Mouse (Mus musculus): ENCODE data around the gene Nlk. TPM values are rescaled to one million over a fixed set of nuclear protein-coding genes. Genes with fewer than 3 reads are reported as not detected.

The Nlk gene
- 10.1 and 13.4 TPM in 2 replicates for polyA plus RNA-seq (2014; fragmentation: Nextera tagmentation; extraction: Ambion mirVana)

DNA sequence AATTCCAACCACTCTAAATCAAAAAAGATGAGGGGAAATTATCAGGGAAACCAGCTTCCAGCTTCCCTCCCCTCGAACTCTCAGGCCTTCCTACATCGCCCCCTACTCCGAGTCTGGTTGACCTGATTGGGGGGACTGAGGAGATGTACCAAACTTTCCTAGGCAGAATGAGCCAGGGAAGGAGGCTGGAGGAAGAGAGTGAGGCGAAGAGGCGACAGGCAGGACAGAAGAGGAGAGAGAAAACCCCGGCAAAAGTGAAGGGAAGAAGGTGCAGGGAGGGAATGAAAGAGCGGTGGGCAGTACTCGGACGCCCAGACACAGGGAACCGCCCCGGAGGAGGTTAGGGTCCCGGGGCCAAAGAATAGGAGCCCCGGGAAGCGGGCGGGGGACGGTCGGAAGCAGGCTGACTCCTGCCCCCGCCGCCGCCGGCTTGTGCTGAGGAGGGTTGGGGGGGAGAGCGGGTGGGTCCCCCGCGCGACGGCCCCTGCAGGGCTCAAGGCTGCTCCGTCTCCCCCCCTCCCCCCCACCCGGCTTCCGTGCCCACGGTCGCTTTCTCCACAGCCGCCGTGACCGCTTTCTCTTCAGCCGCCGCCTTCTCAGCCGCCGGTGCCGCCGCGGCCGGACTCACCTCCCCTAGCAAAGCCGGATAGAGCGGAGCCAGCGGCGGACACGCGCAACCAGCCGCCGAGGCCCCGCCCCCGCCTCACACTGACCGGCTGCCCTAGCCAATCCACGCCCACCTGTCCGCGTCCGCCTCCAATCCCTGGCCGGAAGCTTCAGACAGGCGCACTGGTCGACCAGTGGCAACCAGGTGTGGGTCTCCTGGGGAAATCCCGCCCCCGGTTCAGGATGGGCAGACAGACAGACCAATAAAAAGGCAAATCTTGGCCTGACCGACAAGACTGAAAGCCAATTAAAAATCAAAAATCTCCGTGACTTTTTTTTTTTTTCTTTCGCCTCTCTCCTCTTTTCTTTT lies at the start of gene Nlk:
Gene Nlk (minus strand): TSS at position 597 of the 976 bp plus-strand sequence.
- Histone ChIP-seq H3K27me3 (ENCODE audit: control insufficient read depth, insufficient read depth, low read length) (no peaks in the 10 kb centered on the region), H3K9ac (replicated peaks; ENCODE audit: low read depth, low read length) (peak within 1 kb of the TSS; percentile 70), H3K4me3 (ENCODE audit: low read depth, low read length) (peak within 1 kb of the TSS; percentile 86), H3K27ac (ENCODE audit: low read length) (peak within 1 kb of the TSS; percentile 87), H3K4me2 (replicated peaks; ENCODE audit: low read depth, low read length) (peak within 1 kb of the TSS; percentile 60), H3K4me1 (ENCODE audit: control insufficient read depth, insufficient read depth, low read length) (peaks cover 17% of the 10 kb centered on the region; the same call in 1 of the 2 replicates), H3K36me3 (ENCODE audit: control insufficient read depth, insufficient read depth, low read length) (no peaks in the 10 kb centered on the region), H3K9me3 (ENCODE audit: control insufficient read depth, low read depth, low read length) (no peaks in the 10 kb centered on the region)
- WGBS: under 1% methylated on average over 57 of the region's 65 CpGs
- ATAC-seq (ENCODE audit: insufficient number of reproducible peaks, insufficient read depth, low FRiP score, low read depth): peak; percentile 99

DNA sequence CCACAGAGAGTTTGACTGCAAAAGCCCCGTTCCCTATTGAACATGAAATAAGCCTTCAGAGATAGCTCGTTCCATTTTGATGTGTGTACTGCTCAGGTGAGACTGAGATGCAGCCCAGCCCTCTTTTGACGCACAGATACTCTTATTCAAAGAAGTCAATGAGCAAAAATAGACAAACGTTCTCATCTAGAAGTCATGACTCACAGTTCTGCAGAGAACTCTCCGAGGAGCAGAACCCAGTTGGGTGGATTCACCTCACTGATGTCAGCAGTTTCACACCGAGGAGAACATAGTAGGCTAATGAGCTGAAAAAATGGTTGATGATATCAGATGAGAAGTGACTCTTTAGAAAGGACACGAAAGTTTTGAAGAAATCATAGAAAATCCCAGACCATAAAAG lies 49.1 kb upstream of the Nlk start:
- no peak overlapping the region for H3K4me3 ChIP-seq (ENCODE audit: low read depth, low read length)

DNA sequence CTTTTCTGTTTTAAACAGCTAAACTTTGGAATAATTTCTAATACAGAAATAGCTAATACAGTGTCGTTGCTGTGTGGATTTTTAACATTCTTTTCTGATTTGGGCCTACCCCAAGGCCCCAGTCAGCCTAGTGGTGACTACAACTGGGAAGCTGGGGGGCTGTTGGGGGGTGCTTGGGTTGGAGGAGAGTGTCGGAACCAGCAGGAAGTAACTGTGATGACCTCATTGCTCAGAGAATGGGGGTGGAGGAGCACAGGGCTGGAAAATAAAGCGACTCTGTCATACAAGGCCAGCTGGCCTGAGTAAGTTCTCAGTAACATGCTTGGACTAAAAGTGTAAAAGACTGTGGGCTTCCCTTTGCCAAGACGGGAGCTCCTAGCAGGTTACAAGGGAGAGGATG lies 48.3 kb upstream of the Nlk start:
- ATAC-seq (ENCODE audit: insufficient number of reproducible peaks, insufficient read depth, low FRiP score, low read depth): no peak
- Histone ChIP-seq H3K27me3 (ENCODE audit: control insufficient read depth, insufficient read depth, low read length) (no peaks in the 10 kb centered on the region), H3K27ac (ENCODE audit: low read length) (no peak overlapping the region), H3K9ac (replicated peaks; ENCODE audit: low read depth, low read length) (no peak overlapping the region), H3K36me3 (ENCODE audit: control insufficient read depth, insufficient read depth, low read length) (no peaks in the 10 kb centered on the region), H3K9me3 (ENCODE audit: control insufficient read depth, low read depth, low read length) (no peaks in the 10 kb centered on the region), H3K4me2 (replicated peaks; ENCODE audit: low read depth, low read length) (no peak overlapping the region), H3K4me3 (ENCODE audit: low read depth, low read length) (no peak overlapping the region), H3K4me1 (ENCODE audit: control insufficient read depth, insufficient read depth, low read length) (no peaks in the 10 kb centered on the region)
- 40% methylated on average over 4 of the region's 4 CpGs for WGBS

More for the DNA sequence above, 49.1 kb upstream of the Nlk start:
- H3K9ac ChIP-seq (replicated peaks; ENCODE audit: low read depth, low read length): no peak overlapping the region
- H3K4me1 ChIP-seq (ENCODE audit: control insufficient read depth, insufficient read depth, low read length): peaks cover 4% of the 10 kb centered on the region; the same call in 1 of the 2 replicates
- no peaks in the 10 kb centered on the region for H3K9me3 ChIP-seq (ENCODE audit: control insufficient read depth, low read depth, low read length)
- H3K4me2 ChIP-seq (replicated peaks; ENCODE audit: low read depth, low read length): no peak overlapping the region
- no peak overlapping the region for H3K27ac ChIP-seq (ENCODE audit: low read length)
- no peak for ATAC-seq (ENCODE audit: insufficient number of reproducible peaks, insufficient read depth, low FRiP score, low read depth)
- no peaks in the 10 kb centered on the region for H3K36me3 ChIP-seq (ENCODE audit: control insufficient read depth, insufficient read depth, low read length)
- WGBS: 87% methylated on average over 7 of the region's 7 CpGs
- no peaks in the 10 kb centered on the region for H3K27me3 ChIP-seq (ENCODE audit: control insufficient read depth, insufficient read depth, low read length)

- Histone ChIP-seq H3K9ac (replicated peaks; ENCODE audit: low read depth, low read length) (no peak overlapping the region), H3K36me3 (ENCODE audit: control insufficient read depth, insufficient read depth, low read length) (no peaks in the 10 kb centered on the region), H3K4me2 (replicated peaks; ENCODE audit: low read depth, low read length) (no peak overlapping the region), H3K4me1 (ENCODE audit: control insufficient read depth, insufficient read depth, low read length) (no peaks in the 10 kb centered on the region), H3K4me3 (ENCODE audit: low read depth, low read length) (no peak overlapping the region), H3K27ac (ENCODE audit: low read length) (no peak overlapping the region), H3K27me3 (ENCODE audit: control insufficient read depth, insufficient read depth, low read length) (no peaks in the 10 kb centered on the region), H3K9me3 (ENCODE audit: control insufficient read depth, low read depth, low read length) (no peaks in the 10 kb centered on the region)
- ATAC-seq (ENCODE audit: insufficient number of reproducible peaks, insufficient read depth, low FRiP score, low read depth): no peak
- WGBS: 79% methylated on average over 3 of the region's 3 CpGs
Measured at GRCm38 (mm10) chr11:78742461-78742860, 45.3 kb upstream of the Nlk start.

DNA sequence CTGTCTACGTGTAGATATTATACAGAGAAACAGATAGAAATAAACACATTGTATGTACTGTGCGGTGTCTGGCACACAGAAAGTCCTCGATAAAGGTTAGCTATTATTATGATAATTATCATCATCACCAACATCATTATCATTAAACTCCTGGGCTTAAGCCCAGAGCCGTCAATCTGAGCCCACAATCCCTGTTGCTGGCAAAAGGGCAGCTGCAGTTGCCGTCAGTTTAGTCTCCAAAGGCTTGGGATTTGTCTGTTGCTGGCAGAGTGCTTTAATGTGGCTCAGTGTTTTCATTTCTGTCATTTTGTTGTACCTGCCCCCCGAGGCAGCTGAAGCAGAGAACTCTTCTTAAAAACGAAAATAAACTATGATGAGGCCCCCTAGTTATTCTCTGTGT lies 44.8 kb upstream of the Nlk start:
- Histone ChIP-seq H3K27me3 (ENCODE audit: control insufficient read depth, insufficient read depth, low read length) (no peaks in the 10 kb centered on the region), H3K4me1 (ENCODE audit: control insufficient read depth, insufficient read depth, low read length) (no peaks in the 10 kb centered on the region), H3K9me3 (ENCODE audit: control insufficient read depth, low read depth, low read length) (no peaks in the 10 kb centered on the region), H3K9ac (replicated peaks; ENCODE audit: low read depth, low read length) (no peak overlapping the region), H3K4me3 (ENCODE audit: low read depth, low read length) (no peak overlapping the region), H3K36me3 (ENCODE audit: control insufficient read depth, insufficient read depth, low read length) (no peaks in the 10 kb centered on the region), H3K4me2 (replicated peaks; ENCODE audit: low read depth, low read length) (no peak overlapping the region), H3K27ac (ENCODE audit: low read length) (no peak overlapping the region)
- 68% methylated on average over 7 of the region's 7 CpGs for WGBS
- no peak for ATAC-seq (ENCODE audit: insufficient number of reproducible peaks, insufficient read depth, low FRiP score, low read depth)

- Histone ChIP-seq H3K4me2 (replicated peaks; ENCODE audit: low read depth, low read length) (no peak overlapping the region), H3K9me3 (ENCODE audit: control insufficient read depth, low read depth, low read length) (no peaks in the 10 kb centered on the region), H3K27ac (ENCODE audit: low read length) (no peak overlapping the region), H3K4me1 (ENCODE audit: control insufficient read depth, insufficient read depth, low read length) (no peaks in the 10 kb centered on the region), H3K9ac (replicated peaks; ENCODE audit: low read depth, low read length) (no peak overlapping the region), H3K36me3 (ENCODE audit: control insufficient read depth, insufficient read depth, low read length) (no peaks in the 10 kb centered on the region), H3K4me3 (ENCODE audit: low read depth, low read length) (no peak overlapping the region), H3K27me3 (ENCODE audit: control insufficient read depth, insufficient read depth, low read length) (no peaks in the 10 kb centered on the region)
- ATAC-seq (ENCODE audit: insufficient number of reproducible peaks, insufficient read depth, low FRiP score, low read depth): no peak
Measured at GRCm38 (mm10) chr11:78739361-78739760, 42.2 kb upstream of the Nlk start.

DNA sequence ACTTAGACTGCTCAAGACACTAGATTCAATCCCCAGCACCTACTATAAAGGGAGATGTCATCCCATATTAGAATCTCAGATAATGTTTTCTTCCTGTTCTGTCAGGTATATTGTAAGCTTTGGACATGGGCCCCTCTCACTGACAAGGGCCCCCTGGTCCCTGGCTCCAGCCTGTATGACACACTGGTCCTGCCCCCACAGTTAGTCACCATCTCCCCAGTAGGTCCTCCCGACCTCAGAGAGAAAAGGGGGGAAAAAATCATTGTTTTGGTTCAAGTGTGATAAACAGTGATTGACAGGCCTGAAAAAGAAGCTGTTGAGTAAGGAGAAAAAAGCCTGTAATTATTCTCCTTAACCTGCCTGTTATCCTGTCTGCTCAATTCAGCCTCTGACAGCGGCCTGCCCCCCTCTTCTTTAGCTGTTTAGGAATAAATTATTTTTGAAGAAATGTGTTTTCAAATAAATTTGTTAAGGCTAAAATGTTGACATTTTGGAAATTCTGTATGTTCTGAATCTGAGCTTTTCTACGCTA lies 39.8 kb upstream of the Nlk start:
- WGBS: 68% methylated on average over 3 of the region's 3 CpGs
- H3K36me3 ChIP-seq (ENCODE audit: control insufficient read depth, insufficient read depth, low read length): no peaks in the 10 kb centered on the region
- H3K9ac ChIP-seq (replicated peaks; ENCODE audit: low read depth, low read length): no peak overlapping the region
- H3K4me1 ChIP-seq (ENCODE audit: control insufficient read depth, insufficient read depth, low read length): no peaks in the 10 kb centered on the region
- H3K9me3 ChIP-seq (ENCODE audit: control insufficient read depth, low read depth, low read length): no peaks in the 10 kb centered on the region
- H3K27me3 ChIP-seq (ENCODE audit: control insufficient read depth, insufficient read depth, low read length): no peaks in the 10 kb centered on the region
- ATAC-seq (ENCODE audit: insufficient number of reproducible peaks, insufficient read depth, low FRiP score, low read depth): no peak
- H3K27ac ChIP-seq (ENCODE audit: low read length): no peak overlapping the region
- no peak overlapping the region for H3K4me2 ChIP-seq (replicated peaks; ENCODE audit: low read depth, low read length)
- H3K4me3 ChIP-seq (ENCODE audit: low read depth, low read length): no peak overlapping the region

- WGBS: 85% methylated on average over 1 of the region's 1 CpGs
- ATAC-seq (ENCODE audit: insufficient number of reproducible peaks, insufficient read depth, low FRiP score, low read depth): no peak
- Histone ChIP-seq H3K9me3 (ENCODE audit: control insufficient read depth, low read depth, low read length) (no peaks in the 10 kb centered on the region), H3K27me3 (ENCODE audit: control insufficient read depth, insufficient read depth, low read length) (no peaks in the 10 kb centered on the region), H3K36me3 (ENCODE audit: control insufficient read depth, insufficient read depth, low read length) (no peaks in the 10 kb centered on the region), H3K4me3 (ENCODE audit: low read depth, low read length) (no peak overlapping the region), H3K27ac (ENCODE audit: low read length) (no peak overlapping the region), H3K4me1 (ENCODE audit: control insufficient read depth, insufficient read depth, low read length) (no peaks in the 10 kb centered on the region), H3K9ac (replicated peaks; ENCODE audit: low read depth, low read length) (no peak overlapping the region), H3K4me2 (replicated peaks; ENCODE audit: low read depth, low read length) (no peak overlapping the region)
Measured at GRCm38 (mm10) chr11:78735168-78735567, 38.0 kb upstream of the Nlk start.

All from stomach, embryonic 14.5 days (tissue).